Mouse (Mus musculus): ENCODE data around the gene Ccdc88c.

Ccdc88c gene

GRCm38 (mm10) chr12:100996378-100996898 lies 32.4 kb downstream of the Ccdc88c start:
- DNase-seq: no peak

GRCm38 (mm10) chr12:100995607-100996377 lies 33.1 kb downstream of the Ccdc88c start:
- DNase-seq: no peak

DNA sequence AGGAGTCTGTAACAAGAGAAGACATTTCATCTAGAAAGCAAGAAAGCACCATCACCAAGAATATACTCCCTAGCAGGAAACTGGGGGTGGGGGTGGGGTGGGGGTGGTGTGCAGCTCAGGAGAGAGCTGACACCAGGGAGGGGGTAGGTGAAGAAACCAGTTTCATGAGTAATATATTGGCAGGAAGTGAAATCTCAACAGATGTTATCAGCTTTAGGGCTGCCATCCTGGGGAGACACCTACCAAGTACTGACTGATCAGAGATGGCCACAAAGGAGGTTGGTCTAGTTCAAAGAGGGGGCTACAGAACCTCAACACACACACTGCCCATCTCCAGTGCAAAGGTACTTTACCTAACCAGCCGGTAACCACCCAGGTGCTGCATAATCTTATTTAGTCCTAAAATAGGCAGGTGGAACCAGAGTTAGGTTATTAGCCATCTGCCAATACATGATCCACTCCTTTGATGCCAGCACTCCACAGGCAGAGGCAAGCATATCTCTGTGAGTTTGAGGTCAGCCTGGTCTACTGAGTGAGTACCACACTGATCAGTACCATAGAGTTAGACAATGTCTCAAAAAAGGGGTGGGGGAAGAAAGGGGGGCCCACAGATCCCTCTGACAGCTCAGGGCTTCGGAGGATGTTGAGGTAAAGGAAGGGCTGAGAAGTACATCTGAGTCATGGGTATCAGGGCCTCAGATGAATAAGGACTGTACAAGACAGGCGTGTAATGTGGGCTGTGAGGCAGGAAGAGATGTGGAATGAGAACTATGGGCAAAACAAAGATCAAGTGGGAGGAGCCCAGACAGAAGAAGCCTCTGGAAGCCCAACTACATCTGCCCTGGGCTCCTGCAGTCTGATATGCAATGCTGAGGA lies 34.5 kb downstream of the Ccdc88c start:
- DNase-seq: no peak

DNA sequence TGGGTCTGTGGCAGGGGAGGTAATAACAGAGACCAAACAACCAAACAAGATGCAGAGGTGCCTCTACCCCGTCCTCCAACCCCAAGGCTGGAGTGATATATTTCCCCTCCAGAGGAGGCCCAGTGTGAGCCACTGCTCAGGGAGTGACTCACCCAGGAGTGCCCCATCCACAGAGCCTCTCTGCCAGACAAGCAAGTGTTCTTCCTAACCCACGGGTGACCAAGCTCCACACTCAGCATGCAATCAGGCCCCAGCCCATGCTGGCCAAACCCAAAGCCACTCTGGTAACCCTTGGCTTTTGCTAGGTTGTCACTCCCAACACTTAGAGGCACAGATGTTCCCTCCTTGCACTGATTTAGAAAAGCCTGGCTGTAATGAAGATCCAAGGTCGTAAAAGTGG lies 35.7 kb downstream of the Ccdc88c start:
- DNase-seq: no peak

- no peak for DNase-seq
These were observed 36.4 kb downstream of the Ccdc88c start for GRCm38 (mm10) chr12:100992505-100992904.

DNA sequence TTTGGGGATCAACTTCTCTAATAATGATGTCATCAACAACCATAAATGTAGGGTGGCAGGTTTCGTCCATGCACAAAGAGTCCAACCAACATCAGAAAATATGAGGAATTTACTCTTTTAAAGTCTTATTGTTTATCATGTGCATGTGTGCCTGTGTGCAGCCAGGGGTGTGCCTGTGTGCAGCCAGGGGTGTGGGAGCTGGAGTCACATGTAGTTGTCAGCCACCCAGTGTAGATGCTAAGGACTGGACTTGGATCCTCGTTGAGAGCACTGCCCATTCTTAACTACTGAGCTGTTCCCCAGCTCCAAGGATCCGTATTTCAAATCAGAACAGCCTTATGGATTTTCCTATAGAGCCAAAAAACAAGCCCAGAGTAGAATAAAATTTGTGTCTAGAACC lies 37.7 kb downstream of the Ccdc88c start:
- DNase-seq: no peak

- DNase-seq: no peak
These were observed 38.6 kb downstream of the Ccdc88c start for GRCm38 (mm10) chr12:100990291-100990690.

DNA sequence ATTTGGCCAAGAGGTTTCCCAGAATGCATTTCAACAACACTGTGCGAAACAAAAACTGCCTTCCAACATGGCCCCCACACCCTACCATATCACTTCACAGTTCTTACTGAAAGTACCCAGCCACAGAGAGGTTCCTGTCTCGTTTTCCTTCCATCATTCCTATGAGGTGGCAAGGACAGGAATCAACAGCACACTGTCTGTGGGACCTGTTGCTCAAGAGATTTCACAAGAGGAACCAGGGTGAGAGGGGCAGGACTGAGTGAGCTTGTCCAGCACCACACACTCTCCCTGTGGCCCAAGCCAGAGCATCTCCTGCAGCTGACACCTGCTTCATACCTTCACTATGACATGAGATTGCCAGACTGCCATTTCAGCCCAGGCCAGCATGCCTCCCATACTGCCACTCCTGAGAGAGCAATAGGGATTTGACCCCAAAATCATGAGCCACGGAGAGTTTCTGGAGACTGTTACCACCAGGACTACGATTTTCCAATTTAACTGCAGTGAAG lies 39.0 kb downstream of the Ccdc88c start:
- no peak for DNase-seq

GRCm38 (mm10) chr12:100988324-100989130 lies 40.3 kb downstream of the Ccdc88c start:
- DNase-seq: no peak

- DNase-seq: no peak
These were observed 42.4 kb downstream of the Ccdc88c start for GRCm38 (mm10) chr12:100986423-100986822.

DNA sequence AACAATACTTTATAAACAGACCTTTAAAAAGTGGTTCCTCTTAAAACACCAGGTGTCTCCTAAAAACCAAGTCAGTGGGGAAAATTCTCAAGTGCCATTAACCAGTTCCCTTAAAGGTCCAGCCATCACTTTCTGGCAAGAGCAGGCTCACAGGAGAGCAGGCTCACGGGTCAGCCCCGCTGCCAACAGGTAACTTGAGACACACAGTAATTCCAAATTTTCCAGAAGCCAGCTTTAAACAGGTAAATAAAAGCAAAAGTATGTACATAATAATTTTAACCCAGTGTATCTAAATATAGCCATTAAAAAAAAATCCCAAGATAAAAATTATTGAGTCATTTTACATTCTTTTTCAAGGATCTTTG lies 43.1 kb downstream of the Ccdc88c start:
- DNase-seq: no peak

GRCm38 (mm10) chr12:100985050-100985792 lies 43.6 kb downstream of the Ccdc88c start:
- DNase-seq: no peak

DNA sequence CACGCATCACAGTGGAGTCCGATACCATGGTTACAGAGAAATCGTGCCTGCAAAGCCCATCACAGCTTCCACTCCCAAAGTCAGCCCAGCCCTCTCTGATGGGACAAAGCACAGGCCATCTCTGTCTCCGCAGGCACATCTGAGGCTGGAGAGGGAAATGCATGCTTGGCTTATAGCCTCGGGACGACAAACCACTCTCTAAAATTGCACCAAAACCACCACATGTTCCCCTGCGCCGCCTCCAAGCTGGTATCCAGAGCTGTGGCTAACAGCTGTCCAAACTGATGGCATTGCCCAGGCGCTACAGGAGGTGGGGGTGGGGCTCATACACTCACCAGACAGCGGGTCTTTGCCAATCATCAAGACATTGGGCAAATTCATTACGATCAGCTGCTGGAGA lies 45.3 kb downstream of the Ccdc88c start:
- DNase-seq: no peak

- no peak for DNase-seq
These were observed 46.6 kb downstream of the Ccdc88c start for GRCm38 (mm10) chr12:100982217-100982616.

GRCm38 (mm10) chr12:100980551-100981008 lies 48.3 kb downstream of the Ccdc88c start:
- no peak for DNase-seq

GRCm38 (mm10) chr12:100979616-100980015 lies 49.2 kb downstream of the Ccdc88c start:
- no peak for DNase-seq

- no peak for DNase-seq
These were observed 50.7 kb downstream of the Ccdc88c start for GRCm38 (mm10) chr12:100977958-100978725.

DNA sequence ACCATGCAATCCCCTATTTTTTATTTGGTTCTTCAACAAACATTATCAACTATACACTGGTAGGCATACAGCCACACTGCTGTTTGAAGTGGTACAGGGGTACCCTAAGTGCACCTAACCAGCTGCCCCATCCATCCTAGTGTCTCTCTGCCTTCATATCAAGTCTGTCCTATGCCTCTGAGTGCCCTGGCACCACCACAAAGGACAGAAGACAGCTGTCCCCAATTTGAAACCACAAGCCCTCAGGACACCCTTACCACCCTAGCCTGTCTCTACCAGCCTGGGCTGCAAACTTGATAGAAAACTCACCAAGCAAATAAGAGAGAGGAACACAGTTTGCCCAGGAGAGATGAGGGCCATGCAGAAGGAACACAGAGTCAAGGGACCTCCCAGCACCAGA lies 51.3 kb downstream of the Ccdc88c start:
- no peak for DNase-seq

DNA sequence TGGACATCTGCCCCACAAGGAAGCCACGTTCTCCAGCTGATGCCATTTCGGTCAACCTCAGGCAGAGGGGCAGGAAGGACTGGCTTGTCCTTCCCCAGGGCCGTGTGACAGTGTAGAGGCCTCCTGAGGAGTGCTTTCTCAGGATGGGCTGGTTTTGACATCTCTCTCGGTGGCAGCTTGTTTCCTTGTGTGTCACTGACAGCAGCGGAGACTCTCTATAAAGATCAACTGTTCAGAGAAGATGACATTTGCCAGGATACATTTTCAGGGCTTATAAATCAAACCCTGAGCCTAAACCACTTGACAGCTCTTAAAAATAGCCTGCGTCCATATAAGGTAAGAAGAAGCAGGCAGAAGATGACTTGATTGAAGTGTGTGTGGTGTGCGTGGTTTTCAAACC lies 59.0 kb downstream of the Ccdc88c start:
- DNase-seq: no peak

DNA sequence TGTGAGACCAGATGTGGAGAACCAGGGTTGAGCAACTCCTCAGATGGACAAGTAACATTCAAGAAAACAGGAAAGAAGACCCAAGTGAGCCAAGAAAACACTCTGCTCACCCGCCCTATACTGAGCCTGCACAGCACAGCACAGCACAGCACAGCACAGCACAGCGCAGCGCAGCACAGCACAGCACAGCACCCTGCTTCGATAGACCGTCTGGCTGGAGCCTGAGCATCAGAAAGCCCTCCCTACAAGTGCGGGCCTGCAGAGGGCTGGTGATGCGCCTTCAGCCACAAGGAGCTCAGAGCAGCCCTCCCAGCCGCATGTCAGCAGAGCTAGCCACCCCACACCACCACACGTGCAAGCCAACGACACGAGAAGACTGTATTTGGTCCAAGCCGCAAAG lies 61.5 kb downstream of the Ccdc88c start:
- DNase-seq: no peak

DNA sequence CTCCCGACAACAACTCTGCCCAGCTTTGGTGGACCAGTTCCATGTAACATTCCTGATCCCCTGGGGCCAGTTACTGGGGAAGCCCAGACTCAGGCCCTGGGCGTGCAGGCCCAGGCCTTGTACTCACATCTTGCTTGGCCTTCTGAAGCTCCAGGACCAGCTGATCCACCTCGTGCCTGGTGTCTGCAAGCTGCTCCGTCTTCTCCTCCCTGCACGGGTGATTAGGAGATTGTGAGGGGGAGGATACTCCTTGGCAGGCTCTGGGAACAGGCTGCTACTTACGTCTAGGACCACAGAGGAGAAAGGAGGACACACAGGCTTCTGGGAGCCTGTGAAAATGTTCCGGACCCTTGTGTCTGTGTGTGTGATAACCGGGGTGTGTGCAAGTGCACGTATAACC lies 62.6 kb downstream of the Ccdc88c start:
- no peak for DNase-seq

All from cerebellum, adult 9-10 months (tissue).